In genomic region chr8:105969367-105969766, GRCm38 (mm10) we compare ENCODE assay signal across 38 mouse cellular contexts. TPM values are rescaled to one million over a fixed set of nuclear protein-coding genes. Genes with fewer than 3 reads are reported as not detected.
"Had no signal": no experiment of that assay in that cellular context is flagged by ENCODE, and none has a peak within 500 bp of the region (broad histone marks: within the 10 kb centered on the region; RNA-seq: fewer than 3 reads in every experiment).

No protein-coding gene starts in this region.

- H3K27ac ChIP-seq: embryonic facial prominence, embryonic 10.5 days; embryonic facial prominence, embryonic 12.5 days; embryonic facial prominence, embryonic 13.5 days; embryonic facial prominence, embryonic 15.5 days; forebrain, embryonic 10.5 days; forebrain, embryonic 12.5 days; forebrain, embryonic 13.5 days; forebrain, embryonic 15.5 days; gastrocnemius, adult 2 months; heart, adult 2 months had no signal

- H3K9me3 ChIP-seq: embryonic facial prominence, embryonic 10.5 days; embryonic facial prominence, embryonic 12.5 days; embryonic facial prominence, embryonic 13.5 days; embryonic facial prominence, embryonic 15.5 days; forebrain, embryonic 10.5 days; forebrain, embryonic 12.5 days; forebrain, embryonic 13.5 days; forebrain, embryonic 15.5 days; heart, embryonic 10.5 days had no signal

- H3K4me3 ChIP-seq: embryonic facial prominence, embryonic 10.5 days; embryonic facial prominence, embryonic 12.5 days; embryonic facial prominence, embryonic 13.5 days; embryonic facial prominence, embryonic 15.5 days; erythroblast, embryonic 14.5 days; forebrain, embryonic 10.5 days; forebrain, embryonic 12.5 days; forebrain, embryonic 13.5 days; forebrain, embryonic 15.5 days; gastrocnemius, adult 2 months; heart, adult 2 months; heart, embryonic 10.5 days had no signal

- H3K9ac ChIP-seq: embryonic facial prominence, embryonic 12.5 days; embryonic facial prominence, embryonic 13.5 days; embryonic facial prominence, embryonic 15.5 days; forebrain, embryonic 12.5 days; forebrain, embryonic 13.5 days; forebrain, embryonic 15.5 days; forebrain, postnatal 0 days had no signal

- H3K4me2 ChIP-seq: embryonic facial prominence, embryonic 12.5 days; embryonic facial prominence, embryonic 13.5 days; embryonic facial prominence, embryonic 15.5 days; forebrain, embryonic 12.5 days; forebrain, embryonic 13.5 days; forebrain, embryonic 15.5 days; heart, embryonic 11.5 days had no signal

- DNase-seq: cerebellum, adult 9-11 months; cerebellum, postnatal 10 days; cerebellum, postnatal 14 days; cerebellum, postnatal 25 days; cerebellum, postnatal 36 days; embryo, embryonic 11 days; forebrain, postnatal 0 days; gastrocnemius, adult 2 months; gastrocnemius, postnatal 10 days; gastrocnemius, postnatal 14 days; gastrocnemius, postnatal 25 days; gastrocnemius, postnatal 36 days; heart, adult 11 months; heart, adult 18-20 months; heart, adult 2 months had no signal

- ATAC-seq: forebrain, embryonic 13.5 days; forebrain, embryonic 14.5 days; forebrain, embryonic 15.5 days; forebrain, embryonic 16.5 days; forebrain, postnatal 0 days had no signal

- H3K36me3 ChIP-seq: embryonic facial prominence, embryonic 10.5 days; embryonic facial prominence, embryonic 12.5 days; embryonic facial prominence, embryonic 13.5 days; embryonic facial prominence, embryonic 15.5 days; forebrain, embryonic 10.5 days; forebrain, embryonic 12.5 days; forebrain, embryonic 15.5 days; heart, embryonic 10.5 days had no signal

- H3K27me3 ChIP-seq: embryonic facial prominence, embryonic 12.5 days; embryonic facial prominence, embryonic 13.5 days; embryonic facial prominence, embryonic 15.5 days had no signal

RNA-seq across cellular contexts. Expression of gene Dpep3, which starts 9.9 kb away (rescaled TPM):
- total RNA-seq: common myeloid progenitor, adult 5-6 weeks; forebrain, postnatal 0 days; gastrocnemius, adult 18-20 months; gastrocnemius, adult 8-10 months; gastrocnemius, postnatal 10 days; gastrocnemius, postnatal 14 days; gastrocnemius, postnatal 25 days; gastrocnemius, postnatal 36 days; gastrocnemius, postnatal 4 days; heart, adult 18-20 months; heart, adult 2 months; heart, adult 8-10 months had no signal
- polyA plus RNA-seq: cortical plate, adult 2 months; embryonic facial prominence, embryonic 10.5 days; embryonic facial prominence, embryonic 11.5 days; embryonic facial prominence, embryonic 12.5 days; embryonic facial prominence, embryonic 13.5 days; embryonic facial prominence, embryonic 14.5 days; embryonic facial prominence, embryonic 15.5 days; erythroblast, embryonic 14.5 days; forebrain, embryonic 10.5 days; forebrain, embryonic 11.5 days; forebrain, embryonic 12.5 days; forebrain, embryonic 13.5 days; forebrain, embryonic 14.5 days; forebrain, embryonic 15.5 days; forebrain, embryonic 16.5 days; forebrain, postnatal 0 days; frontal cortex, adult 2 months; heart, embryonic 10.5 days; heart, embryonic 11.5 days had no signal
